Mouse (Mus musculus) heart, embryonic 15.5 days (tissue): ENCODE data around the gene Stx8. TPM values are rescaled to one million over a fixed set of nuclear protein-coding genes. Genes with fewer than 3 reads are reported as not detected.

Experiments used
- ATAC-seq: fragments of 200-750 bp; cut with Nextera tagmentation; replicated peaks from 2 replicates; pipeline ENCODE4 v1.8.0; 2017; ENCODE audit warnings: low read depth, moderate TSS enrichment; ENCODE audit not compliant: insufficient number of reproducible peaks, insufficient read depth, low FRiP score
- H3K27ac ChIP-seq: fragments of 300-500 bp; sonication (generic); 2 replicates; pipeline ENCODE4 v1.5.1; 2015; ENCODE audit warnings: mild to moderate bottlenecking, inconsistent platforms
- H3K27me3 ChIP-seq: fragments of 300-500 bp; sonication (generic); 2 replicates; pipeline ENCODE4 v1.6.1; 2015; ENCODE audit warnings: inconsistent platforms
- H3K36me3 ChIP-seq: fragments of 300-500 bp; sonication (generic); 2 replicates; pipeline ENCODE4 v1.6.1; 2015; ENCODE audit warnings: mild to moderate bottlenecking, inconsistent platforms
- H3K4me1 ChIP-seq: fragments of 300-500 bp; sonication (generic); replicated peaks from 2 replicates; pipeline ENCODE4 v1.6.1; 2015; ENCODE audit warnings: inconsistent platforms
- H3K4me2 ChIP-seq: fragments of 300-500 bp; sonication (generic); 2 replicates; pipeline ENCODE4 v1.6.1; 2015; ENCODE audit warnings: inconsistent platforms, mild to moderate bottlenecking, moderate library complexity
- H3K4me3 ChIP-seq: fragments of 300-500 bp; sonication (generic); 2 replicates; pipeline ENCODE4 v1.5.1; 2015; ENCODE audit warnings: mild to moderate bottlenecking, inconsistent platforms
- H3K9ac ChIP-seq: fragments of 300-500 bp; sonication (generic); 2 replicates; pipeline ENCODE4 v1.6.1; 2015; ENCODE audit warnings: mild to moderate bottlenecking, inconsistent platforms
- H3K9me3 ChIP-seq: fragments of 300-500 bp; sonication (generic); replicated peaks from 2 replicates; pipeline ENCODE4 v1.6.1; 2016; ENCODE audit warnings: inconsistent platforms
- WGBS: fragments of 180-500 bp; shearing (Covaris S2); methylation state at CpG from one replicate; pipeline ENCODE4 v1.1.7; 2015; ENCODE audit warnings: mixed read lengths; 5-methylcytosine and 5-hydroxymethylcytosine counted together
- polyA plus RNA-seq: library from polyadenylated mRNA; unstranded; fragments of >200 nt; fragmentation: Nextera tagmentation; extraction: Ambion mirVana; gene quantifications from 2 replicates; pipeline ENCODE4 v1.2.1, GENCODE M21; 2015

The Stx8 gene
- polyA plus RNA-seq, 1 experiment from 2014 or later = 61.7 TPM

- Histone ChIP-seq H3K36me3 (no peaks in the 10 kb centered on the region), H3K27me3 (no peaks in the 10 kb centered on the region), H3K9me3 (no peaks in the 10 kb centered on the region), H3K4me2 (peak overlapping the region; percentile 30; the same call in 1 of the 2 replicates), H3K27ac (no peak overlapping the region), H3K4me1 (peaks cover 6% of the 10 kb centered on the region), H3K9ac (no peak overlapping the region), H3K4me3 (no peak overlapping the region)
- 14% methylated on average over 11 of the region's 15 CpGs for WGBS
- ATAC-seq = no peak
Observed at GRCm38 (mm10) chr11:67926348-67927055, 39.5 kb upstream of the Stx8 start.

DNA sequence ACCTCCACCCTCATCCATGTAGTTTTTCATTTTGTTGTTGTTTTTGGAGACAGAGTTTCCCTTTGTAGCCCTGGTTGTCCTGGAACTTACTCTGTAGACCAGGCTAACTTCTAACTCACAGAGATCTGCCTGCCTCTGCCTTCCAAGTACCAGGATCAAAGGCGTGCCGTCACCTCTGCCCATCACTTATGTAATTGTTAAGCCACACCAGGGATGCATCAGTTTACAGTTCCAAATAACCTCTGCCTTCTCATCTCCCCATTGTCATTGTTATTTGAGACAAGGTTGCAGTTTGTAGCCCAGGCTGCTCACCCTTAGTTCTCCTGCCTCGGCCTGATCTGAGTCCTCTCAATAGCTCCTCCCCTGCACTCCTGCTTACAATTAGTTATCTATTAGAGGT lies 33.8 kb upstream of the Stx8 start:
- H3K36me3 ChIP-seq = no peaks in the 10 kb centered on the region
- no peak overlapping the region for H3K4me3 ChIP-seq
- no peaks in the 10 kb centered on the region for H3K4me1 ChIP-seq
- H3K27me3 ChIP-seq = no peaks in the 10 kb centered on the region
- no peak overlapping the region for H3K9ac ChIP-seq
- WGBS = 88% methylated on average over 3 of the region's 3 CpGs
- H3K9me3 ChIP-seq = no peaks in the 10 kb centered on the region
- ATAC-seq = no peak
- no peak overlapping the region for H3K27ac ChIP-seq
- H3K4me2 ChIP-seq = no peak overlapping the region

DNA sequence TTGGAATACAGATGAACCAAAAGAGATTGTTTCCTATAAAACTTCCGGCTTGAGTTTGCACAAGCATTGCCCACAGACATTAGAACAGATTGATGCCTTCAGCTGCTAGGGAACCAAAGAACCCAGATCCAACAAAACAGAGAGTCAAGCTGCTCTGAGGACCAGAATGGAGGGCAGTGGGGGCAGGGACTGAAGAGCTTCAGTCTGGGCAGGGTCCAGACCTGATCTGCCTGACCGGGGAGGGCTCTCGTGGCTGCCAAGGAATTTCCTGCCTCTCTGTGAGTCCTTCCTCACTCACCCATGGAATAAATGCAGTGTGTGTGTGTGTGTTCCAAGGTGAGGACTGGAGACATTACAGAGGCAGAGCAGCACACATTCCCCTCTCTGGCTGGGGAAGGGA lies 17.8 kb upstream of the Stx8 start:
- H3K9me3 ChIP-seq = no peaks in the 10 kb centered on the region
- no peaks in the 10 kb centered on the region for H3K36me3 ChIP-seq
- WGBS = 36% methylated on average over 3 of the region's 3 CpGs
- H3K27ac ChIP-seq = no peak overlapping the region
- H3K27me3 ChIP-seq = no peaks in the 10 kb centered on the region
- no peak overlapping the region for H3K4me3 ChIP-seq
- no peak for ATAC-seq
- peaks cover 14% of the 10 kb centered on the region for H3K4me1 ChIP-seq
- no peak overlapping the region for H3K9ac ChIP-seq
- no peak overlapping the region for H3K4me2 ChIP-seq

GRCm38 (mm10) chr11:67949475-67949874 lies 16.5 kb upstream of the Stx8 start:
- no peak overlapping the region for H3K9ac ChIP-seq
- H3K4me1 ChIP-seq = peaks cover 14% of the 10 kb centered on the region
- no peaks in the 10 kb centered on the region for H3K9me3 ChIP-seq
- 74% methylated on average over 9 of the region's 9 CpGs for WGBS
- no peak overlapping the region for H3K4me2 ChIP-seq
- H3K27ac ChIP-seq = no peak overlapping the region
- H3K4me3 ChIP-seq = no peak overlapping the region
- H3K36me3 ChIP-seq = no peaks in the 10 kb centered on the region
- no peaks in the 10 kb centered on the region for H3K27me3 ChIP-seq
- ATAC-seq = no peak

- no peak overlapping the region for H3K4me2 ChIP-seq
- WGBS = 81% methylated on average over 5 of the region's 5 CpGs
- no peaks in the 10 kb centered on the region for H3K9me3 ChIP-seq
- 0 out of 2 replicates have a peak, but pooled peaks cover 6% of the 10 kb centered on the region for H3K4me1 ChIP-seq
- H3K36me3 ChIP-seq = no peaks in the 10 kb centered on the region
- H3K27ac ChIP-seq = no peak overlapping the region
- ATAC-seq = no peak
- no peak overlapping the region for H3K4me3 ChIP-seq
- no peak overlapping the region for H3K9ac ChIP-seq
- no peaks in the 10 kb centered on the region for H3K27me3 ChIP-seq
Observed at GRCm38 (mm10) chr11:67953604-67954003, 12.4 kb upstream of the Stx8 start.

GRCm38 (mm10) chr11:67954413-67954812 lies 11.6 kb upstream of the Stx8 start:
- 79% methylated on average over 6 of the region's 6 CpGs for WGBS
- no peak overlapping the region for H3K4me3 ChIP-seq
- no peak overlapping the region for H3K27ac ChIP-seq
- 0 out of 2 replicates have a peak, but pooled peaks cover 6% of the 10 kb centered on the region for H3K4me1 ChIP-seq
- no peak overlapping the region for H3K4me2 ChIP-seq
- H3K9ac ChIP-seq = no peak overlapping the region
- no peaks in the 10 kb centered on the region for H3K36me3 ChIP-seq
- no peak for ATAC-seq
- H3K9me3 ChIP-seq = no peaks in the 10 kb centered on the region
- H3K27me3 ChIP-seq = no peaks in the 10 kb centered on the region

DNA sequence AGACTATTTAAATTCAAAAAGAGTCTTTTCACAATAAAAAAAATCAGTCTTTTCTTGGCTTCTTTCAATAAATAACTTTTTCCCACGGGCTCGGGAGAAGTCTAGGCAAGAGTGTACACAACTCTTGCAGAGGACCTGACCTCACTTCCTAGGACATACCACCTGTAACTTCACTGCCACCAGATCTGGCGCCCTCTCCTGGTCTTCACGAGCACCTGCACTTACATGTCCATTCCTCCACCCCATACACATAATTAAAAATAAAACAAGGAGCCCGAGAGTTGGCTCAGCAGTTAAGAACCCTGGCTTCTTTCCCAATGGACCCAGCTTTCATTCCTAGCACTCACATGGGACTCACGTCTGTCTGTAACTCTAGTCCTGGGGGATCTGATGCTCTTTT lies 1.9 kb upstream of the Stx8 start:
- H3K4me3 ChIP-seq = no peak overlapping the region
- WGBS = 67% methylated on average over 6 of the region's 6 CpGs
- ATAC-seq = no peak
- peaks cover 17% of the 10 kb centered on the region for H3K4me1 ChIP-seq
- no peaks in the 10 kb centered on the region for H3K36me3 ChIP-seq
- H3K9me3 ChIP-seq = no peaks in the 10 kb centered on the region
- no peak overlapping the region for H3K27ac ChIP-seq
- H3K9ac ChIP-seq = no peak overlapping the region
- no peak overlapping the region for H3K4me2 ChIP-seq
- H3K27me3 ChIP-seq = no peaks in the 10 kb centered on the region

DNA sequence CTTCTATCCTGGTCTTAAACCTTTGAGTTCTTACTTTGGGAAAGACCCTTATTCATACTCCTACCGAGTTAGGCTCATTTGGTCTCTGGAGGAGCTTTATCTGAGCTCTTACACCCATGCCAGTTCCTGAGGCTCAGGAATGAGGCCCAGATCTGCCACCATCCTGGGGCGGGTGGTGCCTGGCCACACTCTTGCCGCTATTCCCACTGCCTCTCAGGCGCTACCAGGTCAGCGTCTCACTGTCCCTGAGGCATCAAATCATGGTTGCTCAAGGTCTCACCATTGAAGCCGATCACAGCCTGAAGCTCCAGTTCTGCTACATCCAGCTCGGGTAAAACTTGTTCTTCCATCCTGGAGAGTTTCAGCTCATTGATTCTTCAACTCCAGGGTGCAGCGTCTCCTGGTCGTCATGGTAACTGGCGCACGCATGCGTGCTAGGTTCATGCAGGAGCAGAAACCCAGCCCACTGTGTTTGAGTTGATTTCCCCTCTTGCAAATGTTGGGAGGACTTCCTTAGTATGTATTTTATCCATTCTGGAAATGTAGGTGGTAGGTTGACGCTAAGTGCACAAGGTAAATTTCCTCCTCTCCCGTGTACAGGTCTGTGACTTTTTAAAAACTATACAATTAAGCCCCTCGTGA lies 630 bp upstream of the Stx8 start, which contains the start of gene Cfap52:
Gene Cfap52 (minus strand): TSS at position 410 of the 642 bp plus-strand sequence.
- peak within 1 kb of the TSS; percentile 88 for H3K4me3 ChIP-seq
- peak within 1 kb of the TSS; percentile 75 for H3K4me2 ChIP-seq
- peak within 1 kb of the TSS; percentile 61; the same call in 1 of the 2 replicates for H3K27ac ChIP-seq
- H3K9me3 ChIP-seq = no peaks in the 10 kb centered on the region
- peaks cover 17% of the 10 kb centered on the region for H3K4me1 ChIP-seq
- WGBS = 9% methylated on average over 15 of the region's 15 CpGs
- ATAC-seq = no peak
- H3K36me3 ChIP-seq = peaks cover 2% of the 10 kb centered on the region
- H3K27me3 ChIP-seq = no peaks in the 10 kb centered on the region
- H3K9ac ChIP-seq = peak within 1 kb of the TSS; percentile 89

- H3K9me3 ChIP-seq = no peaks in the 10 kb centered on the region
- no peak overlapping the region for H3K27ac ChIP-seq
- no peak overlapping the region for H3K4me2 ChIP-seq
- no peak overlapping the region for H3K9ac ChIP-seq
- no peak overlapping the region for H3K4me3 ChIP-seq
- ATAC-seq = no peak
- H3K36me3 ChIP-seq = peaks cover 11% of the 10 kb centered on the region
- H3K4me1 ChIP-seq = peaks cover 23% of the 10 kb centered on the region
- 59% methylated on average over 11 of the region's 11 CpGs for WGBS
- no peaks in the 10 kb centered on the region for H3K27me3 ChIP-seq
Observed at GRCm38 (mm10) chr11:67967831-67968230, 1.8 kb downstream of the Stx8 start.

DNA sequence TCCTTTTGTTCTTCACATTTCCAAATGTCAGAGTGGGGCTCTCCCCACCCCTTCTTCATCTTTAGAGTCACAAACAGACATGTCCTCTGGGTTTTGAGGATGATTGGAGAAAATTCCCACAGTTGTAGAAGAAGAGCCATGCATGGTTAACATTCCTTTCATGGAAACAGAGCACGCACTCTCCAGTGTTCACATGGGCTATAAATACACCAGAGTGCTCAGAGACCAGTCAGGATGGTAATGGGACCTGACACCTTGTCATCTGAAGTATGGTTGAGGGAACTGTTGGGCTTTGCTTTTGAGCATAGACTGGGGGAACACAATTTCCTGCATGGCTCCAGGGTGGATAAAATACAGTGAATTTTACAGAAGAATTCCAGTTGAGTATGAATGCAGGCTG lies 6.6 kb downstream of the Stx8 start:
- H3K4me2 ChIP-seq = no peak overlapping the region
- H3K36me3 ChIP-seq = peaks cover 17% of the 10 kb centered on the region
- no peaks in the 10 kb centered on the region for H3K9me3 ChIP-seq
- no peaks in the 10 kb centered on the region for H3K27me3 ChIP-seq
- WGBS = 39% methylated on average over 1 of the region's 1 CpGs
- H3K9ac ChIP-seq = no peak overlapping the region
- H3K4me3 ChIP-seq = no peak overlapping the region
- peak overlapping the region; percentile 87 for H3K27ac ChIP-seq
- ATAC-seq = peak; percentile 74; the same call in 1 of the 2 replicates
- peaks cover 19% of the 10 kb centered on the region for H3K4me1 ChIP-seq

DNA sequence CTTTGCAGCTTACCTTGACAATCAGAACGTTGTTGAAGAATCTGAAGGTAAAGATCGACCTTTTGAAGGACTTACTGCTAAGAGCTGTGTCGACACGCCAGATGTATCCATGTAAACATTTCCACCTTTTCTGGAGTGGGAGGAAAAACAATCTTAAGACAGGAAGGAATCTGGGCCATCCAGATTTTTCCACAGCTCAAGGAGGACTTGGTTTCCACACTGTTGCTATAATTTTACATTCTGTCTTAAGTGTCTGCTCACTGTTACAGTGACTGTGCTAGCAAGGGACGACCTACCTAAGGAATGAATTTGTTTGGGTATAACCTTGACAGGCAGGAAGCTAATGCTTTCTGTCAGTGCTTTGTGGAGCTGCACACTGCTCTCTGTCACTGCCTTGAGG lies 7.2 kb downstream of the Stx8 start:
- no peak for ATAC-seq
- peak overlapping the region; percentile 87 for H3K27ac ChIP-seq
- no peak overlapping the region for H3K4me3 ChIP-seq
- no peaks in the 10 kb centered on the region for H3K27me3 ChIP-seq
- H3K9ac ChIP-seq = no peak overlapping the region
- no peaks in the 10 kb centered on the region for H3K9me3 ChIP-seq
- peaks cover 14% of the 10 kb centered on the region for H3K4me1 ChIP-seq
- no peak overlapping the region for H3K4me2 ChIP-seq
- H3K36me3 ChIP-seq = peaks cover 17% of the 10 kb centered on the region
- WGBS = 69% methylated on average over 5 of the region's 5 CpGs

DNA sequence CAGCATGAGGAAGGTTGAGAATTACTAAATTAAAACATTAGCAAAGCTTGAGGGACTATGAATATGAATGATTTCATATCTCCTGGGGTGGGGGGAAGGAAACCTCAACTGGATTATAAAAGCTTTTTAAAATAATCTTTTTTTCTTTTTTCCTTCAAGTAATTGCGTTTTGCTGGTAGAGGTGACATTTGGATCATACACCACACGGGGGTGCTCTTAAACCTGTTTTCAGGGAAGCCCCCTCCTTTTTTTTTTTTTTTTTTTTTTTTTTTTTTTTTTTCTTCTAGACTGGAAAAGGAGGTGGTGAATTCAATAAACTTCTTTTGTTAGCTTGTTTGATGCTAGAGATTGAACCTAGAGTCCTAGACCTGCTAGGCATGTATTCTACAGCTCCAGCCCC lies 9.3 kb downstream of the Stx8 start:
- no peak overlapping the region for H3K4me3 ChIP-seq
- H3K4me2 ChIP-seq = no peak overlapping the region
- H3K36me3 ChIP-seq = peaks cover 16% of the 10 kb centered on the region
- no peaks in the 10 kb centered on the region for H3K27me3 ChIP-seq
- peaks cover 17% of the 10 kb centered on the region for H3K4me1 ChIP-seq
- H3K9me3 ChIP-seq = no peaks in the 10 kb centered on the region
- ATAC-seq = no peak
- H3K27ac ChIP-seq = no peak overlapping the region
- 9% methylated on average over 2 of the region's 2 CpGs for WGBS
- H3K9ac ChIP-seq = no peak overlapping the region
